Mouse (Mus musculus): Measurements from ENCODE around the gene Hsd17b2.

Hsd17b2 gene

GRCm38 (mm10) chr8:117776075-117776474 lies 74.4 kb downstream of the Hsd17b2 start:
- DNase-seq: no peak

GRCm38 (mm10) chr8:117778531-117779322 lies 77.0 kb downstream of the Hsd17b2 start:
- DNase-seq: no peak

- DNase-seq: no peak
These were observed 77.6 kb downstream of the Hsd17b2 start for GRCm38 (mm10) chr8:117779344-117779743.

- no peak for DNase-seq
These were observed 79.8 kb downstream of the Hsd17b2 start for GRCm38 (mm10) chr8:117781375-117782129.

GRCm38 (mm10) chr8:117783021-117783420 lies 81.3 kb downstream of the Hsd17b2 start:
- no peak for DNase-seq

GRCm38 (mm10) chr8:117786428-117786827 lies 84.7 kb downstream of the Hsd17b2 start:
- no peak for DNase-seq

GRCm38 (mm10) chr8:117792616-117793144 lies 91.0 kb downstream of the Hsd17b2 start:
- no peak for DNase-seq

- peak; percentile 47 for DNase-seq
These were observed 92.9 kb downstream of the Hsd17b2 start for GRCm38 (mm10) chr8:117794581-117794980.

GRCm38 (mm10) chr8:117796464-117796863 lies 94.8 kb downstream of the Hsd17b2 start:
- no peak for DNase-seq

GRCm38 (mm10) chr8:117798066-117798465 lies 96.4 kb downstream of the Hsd17b2 start:
- DNase-seq: no peak

- DNase-seq: peak; percentile 94
These were observed 100.0 kb downstream of the Hsd17b2 start, which contains the start of gene Mphosph6 for GRCm38 (mm10) chr8:117801443-117802298. Mphosph6 (minus strand) TSS chr8:117801943.

- peak; percentile 21 for DNase-seq
These were observed 100.6 kb downstream of the Hsd17b2 start for GRCm38 (mm10) chr8:117802299-117802689.

GRCm38 (mm10) chr8:117805419-117805818 lies 103.7 kb downstream of the Hsd17b2 start:
- DNase-seq: no peak

Data from cerebellum, adult 8-10 months (tissue).